ENCODE assay signal across 29 mouse cellular contexts in the genomic region with DNA sequence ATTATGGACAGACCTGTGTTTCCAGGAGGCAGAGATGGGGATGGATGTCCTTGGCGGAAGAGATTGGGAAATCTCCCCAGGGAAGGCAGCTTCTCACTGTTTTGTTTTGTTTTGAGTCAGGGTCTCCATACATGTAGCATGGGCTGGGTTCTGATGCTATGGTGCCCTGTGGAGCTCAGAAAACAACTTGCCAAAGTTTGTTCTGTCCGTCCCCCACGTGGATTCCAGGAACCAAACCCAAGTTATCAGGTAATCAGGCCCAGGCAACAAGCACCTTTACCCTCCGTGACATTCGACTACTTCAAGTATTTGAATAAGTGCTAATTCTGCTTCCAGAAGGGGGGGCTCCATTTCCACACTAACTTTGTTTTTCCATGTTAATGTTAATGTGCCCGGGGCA. TPM values are rescaled to one million over a fixed set of nuclear protein-coding genes. Genes with fewer than 3 reads are reported as not detected.
DNase-seq lines count a peak whose midpoint lies in the region; ATAC-seq and TF ChIP-seq lines count a peak whose summit lies in the region.
"Had no signal": no experiment of that assay in that cellular context is flagged by ENCODE, and none has a peak within 500 bp of the region (broad histone marks: within the 10 kb centered on the region; RNA-seq: fewer than 3 reads in every experiment).

No protein-coding gene starts in this region.

- ATAC-seq in liver, embryonic 16.5 days (ENCODE audit: low read depth) = peak; percentile 55
- ATAC-seq: forebrain, embryonic 13.5 days; inflammation-experienced regulatory T-cells, adult 6 months; midbrain, embryonic 13.5 days had no signal

- TF ChIP-seq POLR2A in cerebellum, adult 2 months (IDR thresholded peaks at IDR 0.05; ENCODE audit: borderline replicate concordance, insufficient read depth, low read length) = no peak

- H3K36me3 ChIP-seq in heart, embryonic 10.5 days = peaks cover 11% of the 10 kb centered on the region
- peaks cover 8% of the 10 kb centered on the region for H3K36me3 ChIP-seq in liver, embryonic 16.5 days (ENCODE audit: control insufficient read depth, insufficient read depth)

- H3K9ac ChIP-seq in liver, embryonic 16.5 days (ENCODE audit: low read depth, low read length) = peak overlapping the region; percentile 64
- H3K9ac ChIP-seq: embryonic facial prominence, embryonic 15.5 days; forebrain, embryonic 13.5 days; hindbrain, embryonic 12.5 days; midbrain, embryonic 13.5 days; neural tube, embryonic 13.5 days had no signal

- H3K27ac ChIP-seq in heart, embryonic 10.5 days = peak overlapping the region; percentile 67; the same call in 1 of the 2 replicates
- peak overlapping the region; percentile 90 for H3K27ac ChIP-seq in liver, embryonic 16.5 days (ENCODE audit: low read length)
- H3K27ac ChIP-seq in cerebellum, adult 2 months (ENCODE audit: insufficient read depth, low read length) = no peak overlapping the region
- H3K27ac ChIP-seq: embryonic facial prominence, embryonic 15.5 days; forebrain, embryonic 13.5 days; hindbrain, embryonic 12.5 days; layer of hippocampus, adult 2 months; midbrain, embryonic 13.5 days; neural tube, embryonic 13.5 days had no signal

- no peak for TF ChIP-seq CTCF in cerebellum, adult 2 months (IDR thresholded peaks at IDR 0.05; ENCODE audit: borderline replicate concordance, insufficient read depth, low read depth, low read length)

- DNase-seq in heart, embryonic 10.5 days (ENCODE audit: low spot score) = peak; percentile 91
- DNase-seq in heart, adult 8-10 months (ENCODE audit: low spot score) = no peak
- peak; percentile 50 for DNase-seq in MEL-GATA-1-ER (ENCODE audit: extremely low read depth, low read depth)
- peak; percentile 79 for DNase-seq in induced T-regulatory cell, adult 2 months (ENCODE audit: low read depth)
- no peak for DNase-seq in cerebellum, adult 9-10 months
- DNase-seq in cerebellum, adult 2 months = no peak
- DNase-seq: adrenal gland, postnatal 25 days; cerebellum, adult 8-10 months; embryo, embryonic 11 days; gastrocnemius, postnatal 10 days; heart, adult 11 months; kidney, adult 8-10 months; kidney, postnatal 14 days; right cerebral cortex, adult 18-20 months; thymus, postnatal 4 days had no signal

- peak overlapping the region; percentile 45 for H3K4me2 ChIP-seq in liver, embryonic 16.5 days (ENCODE audit: low read depth, low read length)
- H3K4me2 ChIP-seq: embryonic facial prominence, embryonic 15.5 days; forebrain, embryonic 13.5 days; hindbrain, embryonic 12.5 days; midbrain, embryonic 13.5 days; neural tube, embryonic 13.5 days had no signal

- H3K27me3 ChIP-seq in heart, embryonic 10.5 days (ENCODE audit: insufficient read depth, poor library complexity, severe bottlenecking) = no peaks in the 10 kb centered on the region
- H3K27me3 ChIP-seq in liver, embryonic 16.5 days (ENCODE audit: control insufficient read depth, insufficient read depth, low read depth, low read length) = no peaks in the 10 kb centered on the region
- H3K27me3 ChIP-seq in cerebellum, adult 2 months (ENCODE audit: control insufficient read depth, insufficient read depth, low read length) = no peaks in the 10 kb centered on the region; the same call in 1 of the 2 replicates
- H3K27me3 ChIP-seq: embryonic facial prominence, embryonic 15.5 days; neural tube, embryonic 13.5 days had no signal

- peaks cover 20% of the 10 kb centered on the region for H3K4me1 ChIP-seq in heart, embryonic 10.5 days
- H3K4me1 ChIP-seq in liver, embryonic 16.5 days (ENCODE audit: control insufficient read depth, low read depth, low read length) = peaks cover 81% of the 10 kb centered on the region
- no peaks in the 10 kb centered on the region for H3K4me1 ChIP-seq in cerebellum, adult 2 months (ENCODE audit: control insufficient read depth, insufficient read depth, low read length)

- WGBS in heart, embryonic 10.5 days = 65% methylated on average over 6 of the region's 6 CpGs
- whole genome bisulfite sequencing in liver, embryonic 16.5 days (ENCODE audit: insufficient replicate concordance) = 26% methylated on average over 6 of the region's 6 CpGs
- 88% methylated on average over 6 of the region's 6 CpGs for WGBS in cerebellum, adult 2 months

- H3K4me3 ChIP-seq in heart, embryonic 10.5 days = no peak overlapping the region
- no peak overlapping the region for H3K4me3 ChIP-seq in liver, embryonic 16.5 days (ENCODE audit: low read depth, low read length)
- no peak overlapping the region for H3K4me3 ChIP-seq in cerebellum, adult 2 months (replicated peaks; ENCODE audit: insufficient read depth, low read depth, low read length)
- H3K4me3 ChIP-seq: embryonic facial prominence, embryonic 15.5 days; forebrain, embryonic 13.5 days; hindbrain, embryonic 12.5 days; layer of hippocampus, adult 2 months; midbrain, embryonic 13.5 days; neural tube, embryonic 13.5 days had no signal

- no peaks in the 10 kb centered on the region for H3K9me3 ChIP-seq in heart, embryonic 10.5 days
- 0 out of 2 replicates have a peak, but pooled peaks cover 2% of the 10 kb centered on the region for H3K9me3 ChIP-seq in liver, embryonic 16.5 days (replicated peaks; ENCODE audit: control insufficient read depth, low read length)
- H3K9me3 ChIP-seq: embryonic facial prominence, embryonic 15.5 days; forebrain, embryonic 13.5 days; hindbrain, embryonic 12.5 days; midbrain, embryonic 13.5 days; neural tube, embryonic 13.5 days had no signal

RNA-seq across cellular contexts. Expression of a gene that starts 9.0 kb away (rescaled TPM):
- 28.7 and 31.4 TPM in 2 replicates for polyA plus RNA-seq in heart, embryonic 10.5 days (2016; fragmentation: Nextera tagmentation; extraction: Ambion mirVana)
- 10 to 100 TPM; 16.0 to 22.3 (median 17.4) TPM for total RNA-seq in heart, adult 8-10 months (2022)
- 74.7 and 80.0 TPM in 2 replicates for polyA plus RNA-seq in liver, embryonic 16.5 days (2015; fragmentation: Nextera tagmentation; extraction: Ambion mirVana)
- polyA plus RNA-seq in cerebellum, adult 2 months (2012; rRNA removed) = 10.5 and 10.9 TPM in 2 replicates

RNA-seq across cellular contexts. Expression of a gene that starts 49.9 kb away (rescaled TPM):
- polyA plus RNA-seq in heart, embryonic 10.5 days (2016; fragmentation: Nextera tagmentation; extraction: Ambion mirVana) = not detected in 2 replicates
- total RNA-seq in heart, adult 8-10 months (2022) = not detected
- not detected in 2 replicates for polyA plus RNA-seq in liver, embryonic 16.5 days (2015; fragmentation: Nextera tagmentation; extraction: Ambion mirVana)
- not detected in 2 replicates for polyA plus RNA-seq in cerebellum, adult 2 months (2012; rRNA removed)
- total RNA-seq: adrenal gland, postnatal 25 days; gastrocnemius, postnatal 10 days; layer of hippocampus, adult 2 months; left cerebral cortex, postnatal 25 days; megakaryocyte progenitor cell, adult 5-6 weeks had no signal
- polyA plus RNA-seq: C2C12; embryonic facial prominence, embryonic 15.5 days; forebrain, embryonic 13.5 days; heart, postnatal 0 days; hindbrain, embryonic 12.5 days; lung, postnatal 0 days; midbrain, embryonic 13.5 days; neural tube, embryonic 13.5 days; small intestine, adult 2 months had no signal

RNA-seq across cellular contexts. Expression of a gene that starts 50.1 kb away (rescaled TPM):
- 13.6 and 14.4 TPM in 2 replicates for polyA plus RNA-seq in heart, embryonic 10.5 days (2016; fragmentation: Nextera tagmentation; extraction: Ambion mirVana)
- total RNA-seq in heart, adult 8-10 months (2022) = 10 to 100 TPM; 11.3 to 13.5 (median 11.9) TPM
- polyA plus RNA-seq in liver, embryonic 16.5 days (2015; fragmentation: Nextera tagmentation; extraction: Ambion mirVana) = 2.7 TPM in 2 replicates
- polyA plus RNA-seq in cerebellum, adult 2 months (2012; rRNA removed) = 37.4 and 37.7 TPM in 2 replicates

RNA-seq across cellular contexts. Expression of a gene that starts 52.7 kb away (rescaled TPM):
- 1.3 and 1.5 TPM in 2 replicates for polyA plus RNA-seq in heart, embryonic 10.5 days (2016; fragmentation: Nextera tagmentation; extraction: Ambion mirVana)
- total RNA-seq in heart, adult 8-10 months (2022) = not detected
- polyA plus RNA-seq in liver, embryonic 16.5 days (2015; fragmentation: Nextera tagmentation; extraction: Ambion mirVana) = 0.22 TPM in 1 of 2 replicates, not detected in the other
- polyA plus RNA-seq in cerebellum, adult 2 months (2012; rRNA removed) = 0.76 and 1.2 TPM in 2 replicates
- total RNA-seq: gastrocnemius, postnatal 10 days; layer of hippocampus, adult 2 months; left cerebral cortex, postnatal 25 days; megakaryocyte progenitor cell, adult 5-6 weeks had no signal
- polyA plus RNA-seq: C2C12 had no signal

Comparison
In these comparisons a context has a peak if more than half of its experiments do, and no peak if none do; other contexts are left out.
1. DNase-seq: peak in heart, embryonic 10.5 days (single experiment), MEL-GATA-1-ER (single experiment) and induced T-regulatory cell, adult 2 months (single experiment); none in heart, adult 8-10 months (single experiment), cerebellum, adult 9-10 months (single experiment) and cerebellum, adult 2 months (0 of 2).